ENCODE assay signal across 12 mouse cellular contexts in the genomic region with DNA sequence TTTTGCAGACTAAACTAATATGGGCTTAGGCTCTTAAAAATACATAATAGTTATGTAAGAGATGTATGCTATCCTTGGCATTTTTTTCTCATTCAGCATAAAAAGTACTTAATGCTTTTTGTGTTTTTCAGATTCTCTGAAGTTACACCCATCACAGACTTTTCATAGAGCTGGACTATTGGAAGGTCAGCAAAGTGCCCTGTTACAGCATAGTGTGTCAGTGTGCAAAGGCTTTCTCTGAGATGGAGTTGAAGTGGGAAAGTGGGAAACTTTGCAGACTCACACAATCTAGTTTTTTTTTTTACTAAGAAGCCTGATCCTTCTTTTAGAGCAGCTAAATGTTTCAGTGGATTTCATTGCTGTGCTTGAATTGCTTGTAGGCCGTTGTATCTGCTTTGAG. TPM values are rescaled to one million over a fixed set of nuclear protein-coding genes. Genes with fewer than 3 reads are reported as not detected.
A peak's percentile ranks its signal among the peaks of the same experiment; 100 is the strongest.
DNase-seq lines count a peak whose midpoint lies in the region; ATAC-seq lines count a peak whose summit lies in the region.
"Had no signal": no experiment of that assay in that cellular context is flagged by ENCODE, and none has a peak within 500 bp of the region (broad histone marks: within the 10 kb centered on the region; RNA-seq: fewer than 3 reads in every experiment).

No protein-coding gene starts in this region.

- no peaks in the 10 kb centered on the region for H3K9me3 ChIP-seq in forebrain, embryonic 14.5 days (replicated peaks; ENCODE audit: control insufficient read depth, low read length)
- no peaks in the 10 kb centered on the region for H3K9me3 ChIP-seq in forebrain, embryonic 11.5 days (ENCODE audit: control insufficient read depth, low read length)
- H3K9me3 ChIP-seq in kidney, embryonic 14.5 days (ENCODE audit: control insufficient read depth, low read length) = no peaks in the 10 kb centered on the region
- H3K9me3 ChIP-seq in limb, embryonic 13.5 days = no peaks in the 10 kb centered on the region

- no peak for ATAC-seq in forebrain, embryonic 14.5 days
- ATAC-seq in forebrain, embryonic 11.5 days (replicated peaks; ENCODE audit: low FRiP score) = no peak
- no peak for ATAC-seq in kidney, embryonic 14.5 days (ENCODE audit: low FRiP score, low TSS enrichment)
- no peak for ATAC-seq in limb, embryonic 13.5 days (ENCODE audit: low FRiP score, low read depth)

- no peaks in the 10 kb centered on the region for H3K36me3 ChIP-seq in forebrain, embryonic 14.5 days (ENCODE audit: control insufficient read depth, insufficient read depth, low read length)
- H3K36me3 ChIP-seq in forebrain, embryonic 11.5 days (ENCODE audit: control insufficient read depth, insufficient read depth, low read length) = no peaks in the 10 kb centered on the region
- peaks cover 5% of the 10 kb centered on the region; the same call in 1 of the 2 replicates for H3K36me3 ChIP-seq in kidney, embryonic 14.5 days (ENCODE audit: control insufficient read depth, insufficient read depth, low read length)
- H3K36me3 ChIP-seq in limb, embryonic 13.5 days = peaks cover 8% of the 10 kb centered on the region

- no peak overlapping the region; the same call in 1 of the 2 replicates for H3K9ac ChIP-seq in forebrain, embryonic 14.5 days (ENCODE audit: low read length)
- no peak overlapping the region for H3K9ac ChIP-seq in forebrain, embryonic 11.5 days (ENCODE audit: low read length)
- peak overlapping the region; percentile 96; the same call in 1 of the 2 replicates for H3K9ac ChIP-seq in kidney, embryonic 14.5 days (ENCODE audit: low read depth, low read length)
- no peak overlapping the region for H3K9ac ChIP-seq in limb, embryonic 13.5 days

- H3K27ac ChIP-seq in forebrain, embryonic 14.5 days (ENCODE audit: low read depth, low read length) = no peak overlapping the region
- H3K27ac ChIP-seq in forebrain, embryonic 11.5 days (ENCODE audit: low read depth, low read length) = no peak overlapping the region
- H3K27ac ChIP-seq in kidney, embryonic 14.5 days (ENCODE audit: low read depth, low read length) = no peak overlapping the region
- H3K27ac ChIP-seq in limb, embryonic 13.5 days = no peak overlapping the region

- WGBS in forebrain, embryonic 14.5 days = 82% methylated on average over 1 of the region's 1 CpGs
- WGBS in forebrain, embryonic 11.5 days = 71% methylated on average over 1 of the region's 1 CpGs
- WGBS in kidney, embryonic 14.5 days = 78% methylated on average over 1 of the region's 1 CpGs
- 59% methylated on average over 1 of the region's 1 CpGs for WGBS in limb, embryonic 13.5 days

- no peak overlapping the region for H3K4me3 ChIP-seq in forebrain, embryonic 14.5 days (ENCODE audit: low read depth, low read length)
- H3K4me3 ChIP-seq in forebrain, embryonic 11.5 days (ENCODE audit: low read depth, low read length) = no peak overlapping the region
- peak overlapping the region; percentile 100; the same call in 1 of the 2 replicates for H3K4me3 ChIP-seq in kidney, embryonic 14.5 days (ENCODE audit: low read length)
- H3K4me3 ChIP-seq in limb, embryonic 13.5 days = 0 out of 2 replicates have a peak overlapping the region, but pooled peaks have one; percentile 7

- H3K27me3 ChIP-seq in forebrain, embryonic 14.5 days (replicated peaks; ENCODE audit: control insufficient read depth, insufficient read depth, low read length) = no peaks in the 10 kb centered on the region
- no peaks in the 10 kb centered on the region for H3K27me3 ChIP-seq in forebrain, embryonic 11.5 days (ENCODE audit: control insufficient read depth, insufficient read depth, low read length)
- no peaks in the 10 kb centered on the region for H3K27me3 ChIP-seq in kidney, embryonic 14.5 days (ENCODE audit: control insufficient read depth, insufficient read depth, low read length)
- no peaks in the 10 kb centered on the region for H3K27me3 ChIP-seq in limb, embryonic 13.5 days

- peaks cover 11% of the 10 kb centered on the region for H3K4me1 ChIP-seq in forebrain, embryonic 14.5 days (ENCODE audit: control insufficient read depth, insufficient read depth, low read length)
- H3K4me1 ChIP-seq in forebrain, embryonic 11.5 days (replicated peaks; ENCODE audit: control insufficient read depth, insufficient read depth, low read length) = no peaks in the 10 kb centered on the region
- H3K4me1 ChIP-seq in kidney, embryonic 14.5 days (ENCODE audit: control insufficient read depth, insufficient read depth, low read length) = peaks cover 14% of the 10 kb centered on the region; the same call in 1 of the 2 replicates
- peaks cover 24% of the 10 kb centered on the region for H3K4me1 ChIP-seq in limb, embryonic 13.5 days

- peak overlapping the region; percentile 53; the same call in 1 of the 2 replicates for H3K4me2 ChIP-seq in forebrain, embryonic 14.5 days (ENCODE audit: low read length)
- H3K4me2 ChIP-seq in forebrain, embryonic 11.5 days (ENCODE audit: low read depth, low read length, severe bottlenecking) = no peak overlapping the region
- peak overlapping the region; percentile 63 for H3K4me2 ChIP-seq in kidney, embryonic 14.5 days (replicated peaks; ENCODE audit: low read depth, low read length)
- H3K4me2 ChIP-seq in limb, embryonic 13.5 days (replicated peaks) = peak overlapping the region; percentile 71

- DNase-seq in forebrain, embryonic 14.5 days (ENCODE audit: low spot score) = no peak
- no peak for DNase-seq in forebrain, embryonic 11.5 days (ENCODE audit: low spot score)
- DNase-seq in kidney, postnatal 25 days = no peak
- DNase-seq in 3T3-L1 (ENCODE audit: low read depth, low spot score) = peak; percentile 16
- DNase-seq in adrenal gland, adult 2 months = no peak
- no peak for DNase-seq in frontal cortex, postnatal 25 days (ENCODE audit: low spot score in 2 of 2)
- DNase-seq: adrenal gland, postnatal 36 days; cerebellum, adult 18-20 months; kidney, adult 9 months; lung, postnatal 10 days had no signal

RNA-seq across cellular contexts. Expression of gene Nfat5, which starts 2.2 kb away (rescaled TPM):
- 3.4 and 5.3 TPM in 2 replicates for polyA plus RNA-seq in forebrain, embryonic 14.5 days (2014; fragmentation: Nextera tagmentation; extraction: Ambion mirVana)
- polyA plus RNA-seq in forebrain, embryonic 11.5 days (2014; fragmentation: Nextera tagmentation; extraction: Ambion mirVana) = 10.1 and 14.5 TPM in 2 replicates
- 30.1 and 33.9 TPM in 2 replicates for polyA plus RNA-seq in kidney, embryonic 14.5 days (2014; fragmentation: Nextera tagmentation; extraction: Ambion mirVana)
- polyA plus RNA-seq in limb, embryonic 13.5 days (2015; fragmentation: Nextera tagmentation; extraction: Ambion mirVana) = 21.4 and 22.5 TPM in 2 replicates
- total RNA-seq in adrenal gland, adult 2 months (2021) = 100 to 1,000 TPM in 1 of 2 experiments, 10 to 100 TPM in 1; 89.8 to 141 TPM
- 31.2 and 33.9 TPM in 2 replicates for polyA plus RNA-seq in adrenal gland, adult 2 months (2012; rRNA removed)

Comparison
In these comparisons a context has a peak if more than half of its experiments do, and no peak if none do; other contexts are left out.
1. H3K4me3 ChIP-seq: peak in kidney, embryonic 14.5 days (single experiment) and limb, embryonic 13.5 days (single experiment); none in forebrain, embryonic 14.5 days (single experiment) and forebrain, embryonic 11.5 days (single experiment).